Mouse (Mus musculus) CH12.LX (cell line): ENCODE results near the gene C1qc. TPM values are rescaled to one million over a fixed set of nuclear protein-coding genes. Genes with fewer than 3 reads are reported as not detected.

Experiments
- DNase-seq: peaks from one replicate; pipeline ENCODE4 v3.0.0-alpha.2; 2013; ENCODE audit errors: extremely low read depth
- H3K27ac ChIP-seq: 2 replicates; pipeline ENCODE4 v1.5.1; 2012; ENCODE audit warnings: low read depth, mild to moderate bottlenecking, control low read depth, moderate library complexity; ENCODE audit not compliant: insufficient read depth
- H3K27me3 ChIP-seq: replicated peaks from 2 replicates; pipeline ENCODE3; 2012; ENCODE audit warnings: inconsistent platforms
- H3K36me3 ChIP-seq, 2 experiments: replicated peaks in 1 of 2; 2 replicates each; pipeline versions ENCODE3 to v1.6.1; 2012; ENCODE audit warnings: inconsistent platforms in 1 of 2, low read length in 1 of 2, mild to moderate bottlenecking in 1 of 2, mixed read lengths in 1 of 2, moderate library complexity in 1 of 2; ENCODE audit not compliant: control insufficient read depth in 1 of 2, insufficient read depth in 1 of 2
- H3K4me1 ChIP-seq, 2 experiments: 2 replicates each; pipeline ENCODE4 v1.6.1; 2012; ENCODE audit warnings: inconsistent platforms in 1 of 2, moderate library complexity in 1 of 2; ENCODE audit not compliant: insufficient read depth in 2 of 2, control insufficient read depth in 1 of 2
- H3K4me2 ChIP-seq: 2 replicates; pipeline ENCODE4 v1.6.1; 2012; ENCODE audit warnings: low read depth, mild to moderate bottlenecking, control low read depth; ENCODE audit not compliant: poor library complexity, insufficient read depth, severe bottlenecking
- H3K4me3 ChIP-seq, 3 experiments: fragments of 150-350 bp in 1 of 3; sonication (generic) in 1 of 3; replicated peaks in 1 of 3; 2 replicates each; pipeline versions ENCODE3 to v1.5.1; 2011 to 2012; ENCODE audit warnings: low read depth in 2 of 3, low read length in 2 of 3, mild to moderate bottlenecking in 2 of 3, moderate library complexity in 2 of 3, control low read depth in 1 of 3, improper control_type of control experiment in 1 of 3, inconsistent platforms in 1 of 3, mixed read lengths in 1 of 3; ENCODE audit not compliant: poor library complexity in 1 of 3
- H3K79me2 ChIP-seq: replicated peaks from 2 replicates; pipeline ENCODE4 v1.6.1; 2012; ENCODE audit warnings: mild to moderate bottlenecking, moderate library complexity; ENCODE audit not compliant: control insufficient read depth, poor library complexity, insufficient read depth, severe bottlenecking; ENCODE audit errors: extremely low read depth
- H3K9ac ChIP-seq: 2 replicates; pipeline ENCODE4 v1.6.1; 2012; ENCODE audit warnings: low read depth, mild to moderate bottlenecking, control low read depth, moderate library complexity; ENCODE audit not compliant: insufficient read depth
- H3K9me3 ChIP-seq: replicated peaks from 2 replicates; pipeline ENCODE3; 2012; ENCODE audit warnings: low read length, inconsistent platforms, mixed read lengths
- CTCF ChIP-seq, 2 experiments: IDR thresholded peaks in 1 of 2; conservative IDR thresholded peaks in 1 of 2; 2 replicates each; pipeline ENCODE4 v1.5.1; 2011 to 2012; ENCODE audit warnings: low read depth in 2 of 2, low read length in 2 of 2, improper control_type of control experiment in 1 of 2, inconsistent platforms in 1 of 2, mild to moderate bottlenecking in 1 of 2, moderate library complexity in 1 of 2
- E2F4 ChIP-seq: IDR thresholded peaks from 2 replicates; pipeline ENCODE4 v1.6.1; 2011; ENCODE audit warnings: low read depth, low read length, improper control_type of control experiment; ENCODE audit not compliant: insufficient replicate concordance
- EP300 ChIP-seq: IDR thresholded peaks from 2 replicates; pipeline ENCODE4 v1.6.1; 2011; ENCODE audit warnings: low read length, improper control_type of control experiment
- HCFC1 ChIP-seq: IDR thresholded peaks from 2 replicates; pipeline ENCODE4 v1.6.1; 2012; ENCODE audit warnings: low read depth, mild to moderate bottlenecking, inconsistent platforms, low read length, improper control_type of control experiment
- JUN ChIP-seq: IDR thresholded peaks from 2 replicates; pipeline ENCODE4 v1.6.1; 2011; ENCODE audit warnings: low read depth, mild to moderate bottlenecking, low read length, improper control_type of control experiment, moderate library complexity; ENCODE audit not compliant: insufficient read depth
- KAT2A ChIP-seq: IDR thresholded peaks from 2 replicates; pipeline ENCODE4 v1.6.1; 2012; ENCODE audit warnings: low read length, improper control_type of control experiment, inconsistent platforms; ENCODE audit not compliant: insufficient replicate concordance
- MXI1 ChIP-seq: IDR thresholded peaks from 2 replicates; pipeline ENCODE4 v1.6.1; 2011; ENCODE audit warnings: mild to moderate bottlenecking, low read depth, low read length, improper control_type of control experiment
- NELFE ChIP-seq: IDR thresholded peaks from 2 replicates; pipeline ENCODE4 v1.6.1; 2011; ENCODE audit warnings: low read depth, low read length, improper control_type of control experiment
- NRF1 ChIP-seq: IDR thresholded peaks from 2 replicates; pipeline ENCODE4 v1.6.1; 2014; ENCODE audit warnings: low read depth, mild to moderate bottlenecking, inconsistent platforms, low read length, improper control_type of control experiment, moderate library complexity
- POLR2AphosphoS2 ChIP-seq: IDR thresholded peaks from 2 replicates; pipeline ENCODE4 v1.6.1; 2011; ENCODE audit warnings: low read depth, low read length, improper control_type of control experiment
- SIN3A ChIP-seq: IDR thresholded peaks from 2 replicates; pipeline ENCODE4 v1.6.1; 2012; ENCODE audit warnings: low read length, improper control_type of control experiment, inconsistent platforms
- SMC3 ChIP-seq: IDR thresholded peaks from 2 replicates; pipeline ENCODE4 v1.6.1; 2011; ENCODE audit warnings: low read depth, low read length, improper control_type of control experiment
- TCF12 ChIP-seq: IDR thresholded peaks from 2 replicates; pipeline ENCODE4 v1.6.1; 2014; ENCODE audit warnings: low read depth, mild to moderate bottlenecking, inconsistent platforms, low read length, improper control_type of control experiment
- UBTF ChIP-seq: IDR thresholded peaks from 2 replicates; pipeline ENCODE4 v1.6.1; 2012; ENCODE audit warnings: low read depth, mild to moderate bottlenecking, inconsistent platforms, low read length, improper control_type of control experiment, moderate library complexity
- USF2 ChIP-seq: conservative IDR thresholded peaks from 2 replicates; pipeline ENCODE4 v1.6.1; 2011; ENCODE audit warnings: low read depth, low read length, improper control_type of control experiment
- ZKSCAN1 ChIP-seq: IDR thresholded peaks from 2 replicates; pipeline ENCODE4 v1.6.1; 2012; ENCODE audit warnings: low read depth, inconsistent platforms, low read length, improper control_type of control experiment, borderline replicate concordance
- ZNF384 ChIP-seq: IDR thresholded peaks from 2 replicates; pipeline ENCODE4 v1.6.1; 2012; ENCODE audit warnings: low read depth, low read length, improper control_type of control experiment, inconsistent platforms
- dilution Hi-C: fragments of 300-500 bp; cut with MboI; formaldehyde crosslinking; loops from 2 replicates; pipeline ENCODE4 v1.14.3; 2020; ENCODE audit warnings: low sequenced_read_pairs; ENCODE audit not compliant: extremely low pct_unique_long_range_greater_than_20kb, extremely low pct_ligation_motif_present
- in situ Hi-C: fragments of 300-500 bp; cut with MboI; formaldehyde crosslinking; loops from 3 replicates; pipeline ENCODE4 v1.14.3; 2019; ENCODE audit warnings: low sequenced_read_pairs, low pct_ligation_motif_present, low pct_unique_long_range_greater_than_20kb, mixed read lengths
- polyA plus RNA-seq: library from polyadenylated mRNA; unstranded; fragments of >175 nt; gene quantifications from 2 replicates; pipeline ENCODE4 v1.2.1, GENCODE M21; 2012; ENCODE audit warnings: low read depth; ENCODE audit not compliant: insufficient read length
- total RNA-seq, 2 experiments: library from RNA; depleted of rRNA; stranded (reverse); fragments of 300-350 nt in 1 of 2; fragments of >200 nt in 1 of 2; gene quantifications; 2 replicates each; pipeline ENCODE4 v1.2.3; 2012 to 2014

C1qc gene
- total and polyA plus RNA-seq, 3 experiments = not detected

GRCm38 (mm10) chr4:136925804-136926203, 32.9 kb upstream of the C1qc start:
- Histone ChIP-seq H3K4me3 (no peak overlapping the region), H3K27me3 (peaks cover 79% of the 10 kb centered on the region), H3K4me2 (no peak overlapping the region), H3K9me3 (no peaks in the 10 kb centered on the region), H3K9ac (no peak overlapping the region), H3K36me3 (no peaks in the 10 kb centered on the region), H3K27ac (no peak overlapping the region), H3K79me2 (no peaks in the 10 kb centered on the region), H3K4me1 (peaks cover 4 to 7% of the 10 kb centered on the region in 2 experiments; a peak in 3 of 4 replicates)
- TF ChIP-seq ZKSCAN1 (no peak), SMC3 (no peak), E2F4 (no peak), JUN (no peak), NELFE (no peak), ZNF384 (no peak), CTCF (conservative IDR thresholded peaks at IDR 0.05 in 1 of 2, IDR thresholded peaks at IDR 0.05 in 1 of 2; ENCODE audit: low read depth in 2 of 2, low read length in 2 of 2) (no peak), EP300 (no peak), KAT2A (no peak), UBTF (no peak), USF2 (no peak)
- no peak for DNase-seq
- dilution Hi-C loops (no loop called here), in situ Hi-C loops (no loop called here)

GRCm38 (mm10) chr4:136924529-136924928, 31.7 kb upstream of the C1qc start:
- no peak overlapping the region for H3K4me3 ChIP-seq
- peaks cover 77% of the 10 kb centered on the region for H3K27me3 ChIP-seq
- no peak overlapping the region for H3K9ac ChIP-seq
- DNase-seq = peak; percentile 41
- in situ Hi-C loops (no loop called here), dilution Hi-C loops (no loop called here)
- TF ChIP-seq NRF1 (no peak), MXI1 (peak; percentile 83), POLR2AphosphoS2 (no peak), TCF12 (no peak), HCFC1 (no peak), SIN3A (peak; percentile 99)
- no peaks in the 10 kb centered on the region for H3K79me2 ChIP-seq
- H3K4me2 ChIP-seq = no peak overlapping the region
- H3K27ac ChIP-seq = no peak overlapping the region
- no peaks in the 10 kb centered on the region for H3K36me3 ChIP-seq
- H3K4me1 ChIP-seq = no peaks in the 10 kb centered on the region
- H3K9me3 ChIP-seq = no peaks in the 10 kb centered on the region
